Mouse (Mus musculus) monocyte, adult 59 days (primary cell): Measurements from ENCODE around the gene Ocrl. TPM values are rescaled to one million over a fixed set of nuclear protein-coding genes. Genes with fewer than 3 reads are reported as not detected.

Source experiments
- total RNA-seq, 2 experiments: library from RNA; stranded (reverse); gene quantifications; one replicate each; pipeline ENCODE4 v1.2.4; 2023

Gene Ocrl
- 10 to 100 TPM; 24.6 to 25.7 TPM for total RNA-seq

GRCm38 (mm10) chrX:47912306-47912792 lies at the start of gene Ocrl:
Gene Ocrl, plus strand, starts transcription at chrX:47912387.

GRCm38 (mm10) chrX:47892431-47893024 lies 19.7 kb upstream of the Ocrl start, which contains the start of gene Smarca1:
Gene Smarca1, minus strand, starts transcription at chrX:47892974.

Other genes starting within 250 kb of the Ocrl start
- not detected for gene Smarca1, start 19.4 kb upstream of the Ocrl start, total RNA-seq
- under 1 TPM in 1 of 2 experiments, not detected in 1; 0.24 TPM for gene Apln, start 122.5 kb downstream of the Ocrl start, total RNA-seq
- gene Xpnpep2, start 196.3 kb downstream of the Ocrl start, total RNA-seq, result under 1 TPM in 1 of 2 experiments, not detected in 1; 0.16 TPM
- gene Sash3, start 234.0 kb downstream of the Ocrl start, total RNA-seq, result 100 to 1,000 TPM; 134 to 144 TPM